Mouse (Mus musculus): ENCODE data around the gene Atrip.

- TF ChIP-seq CTCF (IDR thresholded peaks at IDR 0.05; ENCODE audit: insufficient read depth, low read length) (no peak), POLR2A (IDR thresholded peaks at IDR 0.05; ENCODE audit: borderline replicate concordance, extremely low read depth, low read depth, low read length) (no peak)
These were observed 36.3 kb upstream of the Atrip start for GRCm38 (mm10) chr9:109110240-109110639.
